Mouse (Mus musculus) liver, postnatal 0 days (tissue): ENCODE data around the gene Nrp2. TPM values are rescaled to one million over a fixed set of nuclear protein-coding genes. Genes with fewer than 3 reads are reported as not detected.

Experiments used
- ATAC-seq: fragments of 200-750 bp; cut with Nextera tagmentation; 2 replicates; pipeline ENCODE4 v1.8.0; 2017; ENCODE audit warnings: mild to moderate bottlenecking, moderate library complexity
- DNase-seq: peaks from one replicate; pipeline ENCODE4 v3.0.0-alpha.2; 2016
- H3K27ac ChIP-seq: fragments of 300-500 bp; sonication (generic); 2 replicates; pipeline ENCODE4 v1.5.1; 2014; ENCODE audit warnings: antibody characterized with exemption, moderate library complexity, mild to moderate bottlenecking, low read depth
- H3K27me3 ChIP-seq: fragments of 300-500 bp; sonication (generic); 2 replicates; pipeline ENCODE4 v1.6.1; 2014; ENCODE audit warnings: low read length, control low read depth, mixed read lengths; ENCODE audit not compliant: insufficient read depth
- H3K36me3 ChIP-seq: fragments of 300-500 bp; sonication (generic); replicated peaks from 2 replicates; pipeline ENCODE4 v1.6.1; 2014; ENCODE audit warnings: mild to moderate bottlenecking, control low read depth, low read length, moderate library complexity, mixed read lengths; ENCODE audit not compliant: insufficient read depth
- H3K4me1 ChIP-seq: fragments of 300-500 bp; sonication (generic); 2 replicates; pipeline ENCODE4 v1.6.1; 2014; ENCODE audit warnings: antibody characterized with exemption, mild to moderate bottlenecking, control low read depth; ENCODE audit not compliant: insufficient read depth
- H3K4me2 ChIP-seq: fragments of 300-500 bp; sonication (generic); 2 replicates; pipeline ENCODE4 v1.6.1; 2014; ENCODE audit warnings: low read depth, mild to moderate bottlenecking, low read length, moderate library complexity, mixed read lengths
- H3K4me3 ChIP-seq: fragments of 300-500 bp; sonication (generic); 2 replicates; pipeline ENCODE4 v1.5.1; 2014; ENCODE audit warnings: low read depth, low read length
- H3K9ac ChIP-seq: fragments of 300-500 bp; sonication (generic); replicated peaks from 2 replicates; pipeline ENCODE4 v1.6.1; 2014; ENCODE audit warnings: mild to moderate bottlenecking, moderate library complexity
- H3K9me3 ChIP-seq: fragments of 300-500 bp; sonication (generic); 2 replicates; pipeline ENCODE4 v1.6.1; 2016; ENCODE audit warnings: mild to moderate bottlenecking, control low read depth, low read length, mixed read lengths
- CTCF ChIP-seq: sonication (generic); IDR thresholded peaks from 2 replicates; pipeline ENCODE4 v1.5.1; 2016; ENCODE audit warnings: antibody characterized with exemption, low read depth
- EP300 ChIP-seq: IDR thresholded peaks from 2 replicates; pipeline ENCODE4 v1.6.1; 2016; ENCODE audit warnings: antibody characterized with exemption, low read depth, mild to moderate bottlenecking
- WGBS: fragments of 180-500 bp; shearing (Covaris S2); extraction: QIAGEN DNeasy Blood & Tissue Kit; methylation state at CpG from one replicate; pipeline ENCODE4 v1.1.7; 2014; ENCODE audit not compliant: insufficient replicate concordance; 5-methylcytosine and 5-hydroxymethylcytosine counted together
- polyA plus RNA-seq: library from polyadenylated mRNA; unstranded; fragments of >200 nt; fragmentation: Nextera tagmentation; extraction: Ambion mirVana; gene quantifications from 2 replicates; pipeline ENCODE4 v1.2.1, GENCODE M21; 2015

Nrp2 gene
- polyA plus RNA-seq, 1 experiment from 2014 or later: 0.96 TPM

GRCm38 (mm10) chr1:62716836-62717478 is 13.9 kb downstream of the Nrp2 start:
- 54% methylated on average over 10 of the region's 10 CpGs for WGBS
- TF ChIP-seq EP300: no peak
- TF ChIP-seq CTCF: no peak

GRCm38 (mm10) chr1:62717552-62718236 is 14.6 kb downstream of the Nrp2 start:
- Histone ChIP-seq H3K9me3 (no peaks in the 10 kb centered on the region), H3K4me1 (peaks cover 3% of the 10 kb centered on the region; the same call in 1 of the 2 replicates), H3K4me3 (no peak overlapping the region), H3K9ac (no peak overlapping the region), H3K36me3 (no peaks in the 10 kb centered on the region), H3K4me2 (no peak overlapping the region), H3K27me3 (no peaks in the 10 kb centered on the region), H3K27ac (no peak overlapping the region)
- ATAC-seq (no peak), DNase-seq (no peak)
- 71% methylated on average over 13 of the region's 13 CpGs for WGBS
- TF ChIP-seq CTCF: 0 out of 2 replicates have a peak, but pooled peaks have one; percentile 15
- no peak for TF ChIP-seq EP300

More at GRCm38 (mm10) chr1:62716836-62717478, 13.9 kb downstream of the Nrp2 start:
- H3K4me1 ChIP-seq: peaks cover 3% of the 10 kb centered on the region; the same call in 1 of the 2 replicates
- no peaks in the 10 kb centered on the region for H3K27me3 ChIP-seq
- H3K36me3 ChIP-seq: no peaks in the 10 kb centered on the region
- ATAC-seq: no peak
- H3K27ac ChIP-seq: no peak overlapping the region
- no peak overlapping the region for H3K9ac ChIP-seq
- no peak for DNase-seq
- no peak overlapping the region for H3K4me3 ChIP-seq
- no peak overlapping the region for H3K4me2 ChIP-seq
- H3K9me3 ChIP-seq: no peaks in the 10 kb centered on the region

DNA sequence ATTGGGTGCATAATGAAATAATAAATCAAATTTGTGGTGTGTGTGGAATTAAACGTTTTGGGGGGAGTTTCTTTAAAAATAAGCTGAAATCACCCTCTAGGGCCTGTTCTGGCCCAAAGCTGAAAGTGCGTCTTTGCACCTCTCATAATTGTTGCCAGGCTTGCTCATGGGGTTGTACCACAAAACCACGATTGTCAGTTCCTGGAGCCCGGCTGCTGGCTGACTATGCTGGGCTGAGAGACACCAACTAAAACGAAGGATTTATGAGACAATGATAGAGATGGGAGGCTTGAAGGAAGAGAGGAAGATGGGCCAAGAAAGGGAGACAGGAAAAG is 15.1 kb downstream of the Nrp2 start:
- H3K4me3 ChIP-seq: no peak overlapping the region
- no peak overlapping the region for H3K9ac ChIP-seq
- no peaks in the 10 kb centered on the region for H3K27me3 ChIP-seq
- peaks cover 3% of the 10 kb centered on the region; the same call in 1 of the 2 replicates for H3K4me1 ChIP-seq
- H3K4me2 ChIP-seq: no peak overlapping the region
- 38% methylated on average over 5 of the region's 5 CpGs for WGBS
- TF ChIP-seq CTCF: no peak
- no peak for TF ChIP-seq EP300
- DNase-seq: no peak
- no peak for ATAC-seq
- no peak overlapping the region for H3K27ac ChIP-seq
- H3K9me3 ChIP-seq: no peaks in the 10 kb centered on the region
- H3K36me3 ChIP-seq: no peaks in the 10 kb centered on the region

GRCm38 (mm10) chr1:62718750-62719149 is 15.7 kb downstream of the Nrp2 start:
- ATAC-seq (no peak), DNase-seq (no peak)
- Histone ChIP-seq H3K9ac (no peak overlapping the region), H3K27ac (no peak overlapping the region), H3K4me3 (no peak overlapping the region), H3K36me3 (no peaks in the 10 kb centered on the region), H3K9me3 (no peaks in the 10 kb centered on the region), H3K4me2 (no peak overlapping the region), H3K27me3 (no peaks in the 10 kb centered on the region), H3K4me1 (peaks cover 3% of the 10 kb centered on the region; the same call in 1 of the 2 replicates)
- no peak for TF ChIP-seq EP300
- TF ChIP-seq CTCF: no peak
- WGBS: 70% methylated on average over 8 of the region's 8 CpGs

DNA sequence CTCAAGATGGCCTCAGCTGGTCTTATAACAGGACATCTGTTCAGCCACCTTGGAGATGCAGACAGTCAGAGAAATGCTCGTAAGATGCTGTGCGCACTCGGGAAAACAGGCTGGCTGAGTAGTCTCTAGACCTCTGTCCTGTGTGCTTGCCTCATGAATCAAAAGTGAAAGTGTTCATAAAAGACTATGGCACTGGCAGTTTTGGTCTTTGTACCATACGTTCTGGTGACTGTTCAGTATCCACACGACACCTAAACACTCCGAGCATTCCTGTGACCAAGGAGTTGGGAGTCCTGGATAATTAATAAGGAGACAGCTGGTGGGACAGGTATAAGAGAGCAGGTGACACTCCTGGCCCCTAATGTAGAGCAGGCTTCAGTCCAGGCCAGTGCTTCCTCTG is 16.7 kb downstream of the Nrp2 start:
- TF ChIP-seq CTCF: no peak
- TF ChIP-seq EP300: no peak
- Histone ChIP-seq H3K9me3 (no peaks in the 10 kb centered on the region), H3K27ac (no peak overlapping the region), H3K4me3 (no peak overlapping the region), H3K9ac (no peak overlapping the region), H3K36me3 (no peaks in the 10 kb centered on the region), H3K4me1 (peaks cover 12% of the 10 kb centered on the region), H3K4me2 (no peak overlapping the region), H3K27me3 (no peaks in the 10 kb centered on the region)
- DNase-seq (no peak), ATAC-seq (no peak)
- WGBS: 72% methylated on average over 6 of the region's 6 CpGs

- Histone ChIP-seq H3K9me3 (no peaks in the 10 kb centered on the region), H3K27ac (peak overlapping the region; percentile 55; the same call in 1 of the 2 replicates), H3K36me3 (no peaks in the 10 kb centered on the region), H3K4me3 (no peak overlapping the region), H3K4me2 (no peak overlapping the region), H3K9ac (no peak overlapping the region), H3K4me1 (peaks cover 16% of the 10 kb centered on the region), H3K27me3 (no peaks in the 10 kb centered on the region)
- 64% methylated on average over 3 of the region's 3 CpGs for WGBS
- ATAC-seq: peak; percentile 35; the same call in 1 of the 2 replicates
- TF ChIP-seq EP300 (no peak), CTCF (no peak)
- DNase-seq: no peak
Observed at GRCm38 (mm10) chr1:62720176-62720575, 17.1 kb downstream of the Nrp2 start.
